Mouse (Mus musculus) cerebellum, adult 2 months (tissue): ENCODE measurements around the gene Nanos2.

ENCODE experiments used
- CTCF ChIP-seq: fragments of 200-500 bp; IDR thresholded peaks from 2 replicates; pipeline ENCODE4 v1.5.1; 2011; ENCODE audit warnings: low read depth, mild to moderate bottlenecking, control low read depth, low read length, moderate library complexity, borderline replicate concordance; ENCODE audit not compliant: insufficient read depth
- POLR2A ChIP-seq: fragments of 200-500 bp; IDR thresholded peaks from 2 replicates; pipeline ENCODE4 v1.6.1; 2011; ENCODE audit warnings: low read length, control low read depth, borderline replicate concordance; ENCODE audit not compliant: insufficient read depth

DNA sequence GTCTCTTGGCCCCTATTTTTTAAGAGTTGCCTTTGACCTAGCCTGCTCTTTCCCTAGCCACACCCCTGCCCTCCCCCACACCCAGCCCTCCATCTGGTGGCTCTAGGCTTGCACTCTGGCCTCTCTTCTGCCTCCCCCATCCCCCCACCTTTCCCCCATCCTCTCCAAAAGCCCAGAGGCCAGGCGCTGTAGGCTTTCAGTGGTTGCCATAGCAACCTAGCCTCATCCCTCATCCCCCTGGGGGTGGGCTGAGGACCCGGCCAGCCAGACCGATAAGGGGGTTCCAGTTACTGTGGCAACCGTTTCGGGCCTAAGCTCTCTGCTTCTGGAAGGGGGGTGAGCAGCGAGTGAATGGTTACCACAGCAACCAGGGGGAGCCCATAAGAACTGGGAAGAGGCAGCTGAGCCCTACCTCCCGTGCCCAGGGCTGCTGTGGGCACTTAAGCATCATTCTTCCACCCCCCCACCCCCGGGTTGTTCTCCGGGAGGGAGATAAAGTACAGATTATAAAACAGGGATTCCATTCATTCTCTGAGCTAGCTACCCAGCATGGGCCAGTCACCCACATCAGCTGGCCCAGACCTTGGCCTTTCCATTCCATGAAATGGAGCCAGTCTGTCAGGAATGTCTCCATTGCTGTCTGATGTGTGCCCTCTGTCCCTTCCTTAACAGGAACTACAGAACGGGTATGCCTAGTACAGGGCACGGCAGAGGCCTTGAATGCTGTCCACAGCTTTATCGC, 37.2 kb upstream of the Nanos2 start:
- TF ChIP-seq POLR2A, result no peak
- TF ChIP-seq CTCF, result no peak
